In the genomic region with DNA sequence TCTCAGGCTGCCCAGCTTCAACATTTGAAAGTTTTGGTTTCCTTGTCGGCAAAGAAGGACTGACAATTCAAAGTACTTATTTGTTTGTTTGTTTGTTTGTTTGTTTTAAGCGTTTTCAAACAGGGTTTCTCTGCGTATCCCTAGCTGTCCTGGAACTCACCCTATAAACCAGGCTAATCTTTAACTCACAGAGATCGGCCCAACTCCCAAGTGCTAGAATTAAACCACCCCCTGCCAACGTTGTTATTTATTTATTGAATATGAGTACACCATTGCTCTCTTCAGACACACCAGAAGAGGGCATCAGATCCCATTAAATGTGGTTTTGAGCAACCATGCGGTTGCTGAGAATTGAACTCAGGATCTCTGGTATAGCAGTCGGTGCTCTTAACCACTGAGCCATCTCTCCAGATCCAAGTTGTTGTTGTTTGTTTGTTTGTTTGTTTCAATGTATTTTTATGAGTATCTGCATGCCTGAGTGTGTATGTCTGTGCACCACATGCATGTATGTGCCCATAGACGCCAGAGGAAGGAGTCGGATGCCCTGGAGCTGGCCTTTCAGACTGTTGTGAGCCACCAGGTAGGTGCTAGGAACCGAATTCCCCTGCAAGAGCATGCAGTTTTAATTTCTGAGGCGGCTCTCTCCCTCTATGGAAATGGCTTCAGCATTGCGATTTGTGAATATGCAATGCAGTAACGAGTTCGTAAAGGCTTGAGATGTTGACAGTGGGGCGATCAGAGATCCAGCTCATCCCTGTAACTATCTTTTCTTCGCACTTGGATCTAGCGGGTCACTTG, we compare ENCODE assay signal across 8 mouse cellular contexts. TPM values are rescaled to one million over a fixed set of nuclear protein-coding genes. Genes with fewer than 3 reads are reported as not detected.
DNase-seq lines count a peak whose midpoint lies in the region; ATAC-seq and TF ChIP-seq lines count a peak whose summit lies in the region.

A gene (plus strand): TSS at position 423 of the 798 bp plus-strand sequence.

- H3K9me3 ChIP-seq in embryonic facial prominence, embryonic 15.5 days (replicated peaks) = no peaks in the 10 kb centered on the region
- no peaks in the 10 kb centered on the region for H3K9me3 ChIP-seq in heart, postnatal 0 days (replicated peaks; ENCODE audit: control insufficient read depth, low read length)

- peak within 1 kb of the TSS; percentile 98 for H3ac ChIP-seq in C2C12 (ENCODE audit: control insufficient read depth, insufficient read length, low read depth)

- TF ChIP-seq EP300 in heart, postnatal 0 days (IDR thresholded peaks at IDR 0.05; ENCODE audit: low read depth) = no peak

- H3K79me3 ChIP-seq in C2C12 (ENCODE audit: low read depth) = peaks cover 31% of the 10 kb centered on the region

- no peaks in the 10 kb centered on the region for H3K4me1 ChIP-seq in cerebellum, adult 2 months (ENCODE audit: control insufficient read depth, insufficient read depth, low read length)
- H3K4me1 ChIP-seq in embryonic facial prominence, embryonic 15.5 days = peaks cover 22% of the 10 kb centered on the region
- H3K4me1 ChIP-seq in heart, postnatal 0 days (ENCODE audit: control insufficient read depth, insufficient read depth) = peaks cover 8% of the 10 kb centered on the region

- H3K27ac ChIP-seq in cerebellum, adult 2 months (ENCODE audit: insufficient read depth, low read length) = peak within 1 kb of the TSS; percentile 70
- peak within 1 kb of the TSS; percentile 92 for H3K27ac ChIP-seq in embryonic facial prominence, embryonic 15.5 days (replicated peaks)
- peak within 1 kb of the TSS; percentile 86 for H3K27ac ChIP-seq in heart, postnatal 0 days (ENCODE audit: low read depth)

- peak; percentile 39 for ATAC-seq in embryonic facial prominence, embryonic 15.5 days (ENCODE audit: insufficient number of reproducible peaks, low FRiP score, low TSS enrichment, low read depth)
- peak; percentile 8; the same call in 1 of the 2 replicates for ATAC-seq in heart, postnatal 0 days (ENCODE audit: insufficient read depth, low read depth)
- no peak for ATAC-seq in monocyte, adult 5-6 weeks (replicated peaks; ENCODE audit: insufficient number of reproducible peaks, low FRiP score, low TSS enrichment, poor library complexity, severe bottlenecking)

- H3K9ac ChIP-seq in embryonic facial prominence, embryonic 15.5 days = peak within 1 kb of the TSS; percentile 91
- H3K9ac ChIP-seq in heart, postnatal 0 days (replicated peaks; ENCODE audit: low read depth, low read length) = peak within 1 kb of the TSS; percentile 99

- no peaks in the 10 kb centered on the region for H3K27me3 ChIP-seq in cerebellum, adult 2 months (ENCODE audit: control insufficient read depth, insufficient read depth, low read length)
- H3K27me3 ChIP-seq in C2C12 (ENCODE audit: control insufficient read depth, insufficient read depth, insufficient read length) = no peaks in the 10 kb centered on the region
- H3K27me3 ChIP-seq in embryonic facial prominence, embryonic 15.5 days = no peaks in the 10 kb centered on the region
- no peaks in the 10 kb centered on the region for H3K27me3 ChIP-seq in heart, postnatal 0 days (ENCODE audit: control insufficient read depth, insufficient read depth, low read length)

- peak within 1 kb of the TSS; percentile 94 for H3K4me3 ChIP-seq in cerebellum, adult 2 months (replicated peaks; ENCODE audit: insufficient read depth, low read depth, low read length)
- peak within 1 kb of the TSS; percentile 92 for H3K4me3 ChIP-seq in C2C12 (ENCODE audit: insufficient read depth, poor library complexity, severe bottlenecking)
- peak within 1 kb of the TSS; percentile 96 for H3K4me3 ChIP-seq in embryonic facial prominence, embryonic 15.5 days (replicated peaks)
- H3K4me3 ChIP-seq in heart, postnatal 0 days (ENCODE audit: low read depth, low read length) = peak within 1 kb of the TSS; percentile 100

- WGBS in cerebellum, adult 2 months = 18% methylated on average over 17 of the region's 17 CpGs
- WGBS in embryonic facial prominence, embryonic 15.5 days = 21% methylated on average over 17 of the region's 17 CpGs
- 22% methylated on average over 17 of the region's 17 CpGs for WGBS in heart, postnatal 0 days

- intact Hi-C loops in left cerebral cortex, postnatal 14 days (cut with DNase I) = no loop called here

- no peak for DNase-seq in cerebellum, adult 2 months
- no peak for DNase-seq in cerebellum, adult 11 months
- peak; percentile 4 for DNase-seq in heart, postnatal 0 days (ENCODE audit: low spot score)
- DNase-seq in left cerebral cortex, postnatal 14 days (ENCODE audit: low spot score in 2 of 2) = no peak
- DNase-seq in ovary, adult 18-20 months (ENCODE audit: low spot score) = no peak

- peaks cover 42% of the 10 kb centered on the region for H3K79me2 ChIP-seq in C2C12 (ENCODE audit: control insufficient read depth, insufficient read depth)

- no peak for TF ChIP-seq POLR2A in cerebellum, adult 2 months (IDR thresholded peaks at IDR 0.05; ENCODE audit: borderline replicate concordance, insufficient read depth, low read length)

- peaks cover 4% of the 10 kb centered on the region for H3K36me3 ChIP-seq in C2C12 (ENCODE audit: control insufficient read depth, insufficient read depth)
- 0 out of 2 replicates have a peak, but pooled peaks cover 6% of the 10 kb centered on the region for H3K36me3 ChIP-seq in embryonic facial prominence, embryonic 15.5 days
- H3K36me3 ChIP-seq in heart, postnatal 0 days (replicated peaks; ENCODE audit: control insufficient read depth, insufficient read depth, low read length) = no peaks in the 10 kb centered on the region

- TF ChIP-seq CTCF in cerebellum, adult 2 months (IDR thresholded peaks at IDR 0.05; ENCODE audit: borderline replicate concordance, insufficient read depth, low read depth, low read length) = no peak
- no peak for TF ChIP-seq CTCF in C2C12 (IDR thresholded peaks at IDR 0.05; ENCODE audit: control insufficient read depth, insufficient read depth, insufficient read length)
- TF ChIP-seq CTCF in heart, postnatal 0 days (IDR thresholded peaks at IDR 0.05; ENCODE audit: low read depth) = peak; percentile 13; the same call in 1 of the 2 replicates

- H3K4me2 ChIP-seq in embryonic facial prominence, embryonic 15.5 days (replicated peaks) = peak within 1 kb of the TSS; percentile 83
- peak within 1 kb of the TSS; percentile 85 for H3K4me2 ChIP-seq in heart, postnatal 0 days (ENCODE audit: low read depth, low read length)

TF ChIP-seq in C2C12, 6 proteins besides CTCF, POLR2A, EP300 and RAD21:
- no peak for TF ChIP-seq FOSL1 (IDR thresholded peaks at IDR 0.05; ENCODE audit: insufficient read depth, low read length, poor library complexity, severe bottlenecking)
- no peak for TF ChIP-seq CEBPB (IDR thresholded peaks at IDR 0.05; ENCODE audit: low read depth)
- TF ChIP-seq MYOD1 (IDR thresholded peaks at IDR 0.05; ENCODE audit: control insufficient read depth, insufficient read length, low read depth) = no peak
- TF ChIP-seq USF1 (IDR thresholded peaks at IDR 0.05; ENCODE audit: low read depth) = no peak
- no peak for TF ChIP-seq MAX (IDR thresholded peaks at IDR 0.05)
- no peak for TF ChIP-seq MYOG (IDR thresholded peaks at IDR 0.05; ENCODE audit: control insufficient read depth, extremely low read depth, insufficient read length)
TF ChIP-seq in C2C12: peak in this region for 0.

RNA-seq across cellular contexts. Expression of the gene that starts here (rescaled TPM):
- polyA plus RNA-seq in cerebellum, adult 2 months (2012; rRNA removed) = 36.0 and 38.0 TPM in 2 replicates
- polyA plus RNA-seq in C2C12 (2012; fragmentation: generic; extraction: Trizol) = 45.3 TPM
- polyA plus RNA-seq in embryonic facial prominence, embryonic 15.5 days (2015; fragmentation: Nextera tagmentation; extraction: Ambion mirVana) = 42.4 and 42.6 TPM in 2 replicates
- total RNA-seq in heart, postnatal 0 days (2014; rRNA removed; ENCODE audit: low replicate concordance) = 30.1 and 38.9 TPM in 2 replicates
- 33.1 and 36.9 TPM in 2 replicates for polyA plus RNA-seq in heart, postnatal 0 days (2015; fragmentation: Nextera tagmentation; extraction: Ambion mirVana)
- total RNA-seq in left cerebral cortex, postnatal 14 days (2021) = 10 to 100 TPM; 29.5 to 31.2 TPM
- total RNA-seq in monocyte, adult 5-6 weeks (2017) = 14.2 to 35.4 TPM (median 20.5 TPM) in 3 replicates
